Mouse (Mus musculus) Muller cell, postnatal 12 days (primary cell): ENCODE results near the gene Il6ra.

Experiments
- DNase-seq: peaks from one replicate; pipeline ENCODE4 v3.0.0-alpha.2; 2015; ENCODE audit errors: inconsistent ontology term

Il6ra gene

DNA sequence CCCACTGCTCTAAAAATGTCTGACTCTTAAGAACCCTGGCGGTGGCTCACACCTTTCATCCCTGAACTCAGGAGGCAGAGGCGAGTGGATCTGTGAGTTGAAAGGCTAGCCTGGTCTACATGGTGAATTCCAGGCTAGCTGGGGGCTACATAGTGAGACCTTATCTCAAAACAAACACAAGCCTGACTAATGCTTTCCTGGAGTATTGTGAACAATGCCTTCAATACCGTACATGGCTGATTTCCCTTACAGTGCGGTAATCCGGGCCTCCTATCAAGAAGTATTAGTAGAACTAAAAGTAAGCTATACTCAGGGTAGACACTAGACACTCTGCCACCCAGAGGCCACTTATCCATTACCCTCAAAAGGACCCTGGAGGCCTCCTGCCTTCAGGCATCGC, 64.9 kb downstream of the Il6ra start:
- DNase-seq: no peak

GRCm38 (mm10) chr3:89847596-89847995, 65.4 kb downstream of the Il6ra start:
- no peak for DNase-seq

DNA sequence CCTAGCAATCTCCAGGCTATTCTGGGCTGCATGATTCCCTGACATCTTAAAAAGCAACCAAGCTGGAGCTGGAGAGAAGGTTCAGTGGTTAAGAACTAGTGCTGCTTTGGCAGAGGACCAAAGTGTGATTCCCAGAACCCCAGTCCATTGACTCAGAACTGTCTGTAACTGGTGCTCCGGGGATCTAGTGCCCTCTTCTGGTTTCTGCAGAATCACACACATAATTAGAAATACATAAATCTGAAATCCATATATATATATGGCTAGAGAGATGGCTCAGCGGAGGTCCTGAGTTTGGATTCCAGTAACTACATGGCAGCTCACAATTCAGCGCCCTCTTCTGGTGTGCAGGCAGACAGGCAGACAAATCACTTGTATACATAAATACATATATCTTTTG, 65.9 kb downstream of the Il6ra start:
- no peak for DNase-seq

- no peak for DNase-seq
Measured at GRCm38 (mm10) chr3:89845814-89846213, 67.2 kb downstream of the Il6ra start.

GRCm38 (mm10) chr3:89843148-89843547, 69.8 kb downstream of the Il6ra start:
- no peak for DNase-seq

DNA sequence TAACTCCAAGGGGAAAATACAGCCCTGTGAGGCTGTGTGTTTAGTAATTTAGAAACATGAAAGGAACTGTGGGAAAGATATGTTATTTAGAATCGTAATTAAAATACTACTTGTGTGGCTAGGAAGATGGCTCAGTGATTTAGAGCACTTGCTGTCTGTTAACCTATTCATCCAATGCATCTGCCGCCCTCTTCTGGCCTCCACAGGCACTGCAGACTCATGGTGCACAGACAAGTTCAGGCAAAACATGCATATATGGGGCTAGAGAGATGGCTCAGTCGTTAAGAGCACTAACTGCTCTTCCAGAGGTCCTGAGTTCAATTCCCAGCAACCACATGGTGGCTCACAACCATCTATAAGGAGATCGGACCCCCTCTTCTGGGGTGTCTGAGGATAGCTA, 70.7 kb downstream of the Il6ra start:
- no peak for DNase-seq

DNA sequence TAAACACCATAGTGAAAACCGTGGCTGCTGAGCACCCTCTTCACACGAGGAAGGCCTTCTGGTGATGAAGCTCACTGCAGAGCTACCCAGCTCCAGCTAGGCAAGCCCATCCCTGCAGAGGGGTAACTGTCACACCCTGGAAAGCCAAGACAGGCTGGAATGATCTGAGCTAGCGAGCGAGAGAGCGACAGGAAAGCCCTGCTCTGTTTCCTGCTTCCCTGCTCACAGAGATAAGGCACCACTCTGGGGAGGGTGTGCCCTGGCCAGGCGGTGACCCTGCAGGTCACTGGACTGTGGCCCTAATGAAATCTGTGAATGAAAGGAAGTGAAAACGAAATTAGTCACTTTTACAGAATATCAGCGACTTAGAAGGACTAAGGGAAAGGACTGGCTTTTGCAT, 77.6 kb downstream of the Il6ra start:
- DNase-seq: no peak

- DNase-seq: peak; percentile 5
Measured at GRCm38 (mm10) chr3:89830815-89831591, 82.0 kb downstream of the Il6ra start, which contains the start of gene She. She (plus strand) TSS chr3:89831370.

- DNase-seq: no peak
Measured at GRCm38 (mm10) chr3:89826295-89826694, 86.7 kb downstream of the Il6ra start.

DNA sequence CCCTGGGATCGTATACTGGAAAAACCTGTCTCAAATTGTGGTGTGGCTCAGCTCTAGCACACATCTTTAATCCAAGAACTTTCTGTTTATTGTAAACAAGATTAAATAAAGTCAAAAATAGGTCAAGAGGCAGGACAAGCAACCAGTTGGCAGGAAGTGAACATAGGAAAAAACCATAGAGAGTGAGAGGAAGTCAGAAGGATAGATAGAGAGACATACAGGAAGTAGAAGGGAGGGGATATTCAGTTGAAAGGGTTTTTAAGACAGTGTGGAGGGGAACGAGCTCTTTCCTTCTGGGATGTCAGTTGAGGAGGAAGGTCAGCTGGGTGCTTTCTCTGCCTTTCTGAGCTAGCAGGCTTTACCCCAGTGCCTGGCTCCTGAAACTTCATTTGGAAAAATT, 89.4 kb downstream of the Il6ra start:
- DNase-seq: no peak

- DNase-seq: no peak
Measured at GRCm38 (mm10) chr3:89821548-89822480, 91.2 kb downstream of the Il6ra start.

GRCm38 (mm10) chr3:89821096-89821513, 91.9 kb downstream of the Il6ra start:
- no peak for DNase-seq

DNA sequence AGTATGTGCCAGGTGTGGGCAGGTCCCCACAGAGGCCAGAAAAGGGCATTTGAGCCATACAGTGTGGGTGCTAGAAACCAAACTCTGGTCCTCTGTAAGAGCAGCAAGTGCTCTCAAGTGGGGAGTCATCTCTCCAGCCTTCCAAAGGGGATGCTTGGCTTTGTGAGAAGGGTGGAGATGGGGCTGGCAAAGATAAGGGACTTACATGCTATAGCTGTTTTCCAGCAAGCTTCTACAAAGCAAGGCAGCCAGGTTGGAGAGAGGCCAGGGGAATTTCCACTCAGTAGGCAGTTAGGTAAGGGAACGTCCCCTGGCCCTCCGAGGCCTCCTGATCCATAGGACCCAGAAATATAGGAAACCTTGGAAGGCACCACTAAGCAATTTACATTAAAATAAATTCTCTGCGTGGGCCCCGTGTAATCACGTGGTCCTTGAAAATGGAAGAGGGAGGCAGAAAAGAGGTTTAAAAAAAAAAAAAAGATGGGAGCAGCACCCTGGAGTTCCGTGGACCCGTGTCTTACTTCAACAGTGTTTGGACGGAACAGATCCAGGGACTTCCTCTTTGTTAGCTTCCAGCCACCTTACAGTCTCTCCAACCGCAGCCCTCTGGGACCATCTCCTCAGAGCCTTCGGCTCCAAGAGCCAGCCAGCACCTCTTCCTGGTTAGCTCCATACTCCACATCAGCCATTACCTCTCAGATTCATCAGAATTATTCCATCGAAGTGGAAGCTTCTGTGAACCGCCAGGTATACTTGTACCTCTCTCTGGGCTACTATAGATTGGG, 92.5 kb downstream of the Il6ra start:
- no peak for DNase-seq

- no peak for DNase-seq
Measured at GRCm38 (mm10) chr3:89819897-89820296, 93.1 kb downstream of the Il6ra start.

DNA sequence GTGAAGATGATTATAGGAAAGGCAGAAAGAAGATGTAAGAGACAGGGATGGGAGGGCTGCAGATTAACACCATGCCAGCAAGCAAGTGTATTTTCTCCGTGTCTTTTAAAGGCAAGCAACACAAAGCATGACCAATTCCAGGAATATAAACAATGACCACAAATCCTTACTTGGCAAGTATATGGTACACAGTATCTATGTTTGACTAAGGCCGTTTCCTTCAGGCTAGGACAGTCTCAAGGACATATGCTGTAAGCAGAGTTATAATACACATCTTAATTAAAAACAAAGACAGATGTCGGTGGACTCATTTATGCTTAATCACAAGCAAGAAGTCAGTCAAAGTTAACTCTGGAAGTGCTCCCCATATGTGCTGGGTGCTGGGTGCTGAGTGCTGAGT, 94.4 kb downstream of the Il6ra start:
- DNase-seq: no peak

- no peak for DNase-seq
Measured at GRCm38 (mm10) chr3:89817056-89817455, 95.9 kb downstream of the Il6ra start.
